9 mouse cellular contexts compared by ENCODE assay signal in genomic region chr1:131207531-131207930, GRCm38 (mm10). TPM values are rescaled to one million over a fixed set of nuclear protein-coding genes. Genes with fewer than 3 reads are reported as not detected.
DNase-seq lines count a peak whose midpoint lies in the region; ATAC-seq lines count a peak whose summit lies in the region.
"Had no signal": no experiment of that assay in that cellular context is flagged by ENCODE, and none has a peak within 500 bp of the region (broad histone marks: within the 10 kb centered on the region; RNA-seq: fewer than 3 reads in every experiment).

No protein-coding gene starts in this region.

- ATAC-seq in CD4-positive, CD25-positive, alpha-beta regulatory T cell, adult 4 months, result no peak
- peak; percentile 59; the same call in 1 of the 2 replicates for ATAC-seq in embryonic facial prominence, embryonic 12.5 days (ENCODE audit: insufficient number of reproducible peaks, insufficient read depth, low FRiP score, low TSS enrichment)
- ATAC-seq in midbrain, embryonic 14.5 days (ENCODE audit: low FRiP score, low TSS enrichment), result peak; percentile 58; the same call in 1 of the 2 replicates

- 4% methylated on average over 5 of the region's 5 CpGs for WGBS in embryonic facial prominence, embryonic 12.5 days
- WGBS in midbrain, embryonic 14.5 days, result 5% methylated on average over 5 of the region's 5 CpGs

- no peaks in the 10 kb centered on the region for H3K9me3 ChIP-seq in embryonic facial prominence, embryonic 12.5 days
- H3K9me3 ChIP-seq in midbrain, embryonic 14.5 days (ENCODE audit: control insufficient read depth, low read length), result no peaks in the 10 kb centered on the region
- H3K9me3 ChIP-seq: liver, embryonic 15.5 days had no signal

- no peaks in the 10 kb centered on the region for H3K4me1 ChIP-seq in embryonic facial prominence, embryonic 12.5 days
- H3K4me1 ChIP-seq in midbrain, embryonic 14.5 days (ENCODE audit: control insufficient read depth, insufficient read depth, low read length), result no peaks in the 10 kb centered on the region
- H3K4me1 ChIP-seq: liver, embryonic 15.5 days had no signal

- H3K9ac ChIP-seq in embryonic facial prominence, embryonic 12.5 days, result no peak overlapping the region
- no peak overlapping the region for H3K9ac ChIP-seq in midbrain, embryonic 14.5 days (replicated peaks; ENCODE audit: low read length)
- H3K9ac ChIP-seq: liver, embryonic 15.5 days had no signal

- no peaks in the 10 kb centered on the region for H3K36me3 ChIP-seq in embryonic facial prominence, embryonic 12.5 days
- no peaks in the 10 kb centered on the region for H3K36me3 ChIP-seq in midbrain, embryonic 14.5 days (ENCODE audit: control insufficient read depth, insufficient read depth, low read length)
- H3K36me3 ChIP-seq: liver, embryonic 15.5 days had no signal

- H3K4me2 ChIP-seq in embryonic facial prominence, embryonic 12.5 days (replicated peaks), result no peak overlapping the region
- H3K4me2 ChIP-seq in midbrain, embryonic 14.5 days (ENCODE audit: low read length), result no peak overlapping the region
- H3K4me2 ChIP-seq: liver, embryonic 15.5 days had no signal

- DNase-seq in CD4-positive, CD25-positive, alpha-beta regulatory T cell, adult 2 months (ENCODE audit: low read depth, low spot score), result peak; percentile 89
- DNase-seq in adrenal gland, adult 2 months, result peak; percentile 74
- peak; percentile 90 for DNase-seq in heart, postnatal 4 days
- DNase-seq in layer of hippocampus, postnatal 14 days (ENCODE audit: low spot score in 2 of 2), result peak; percentile 50 to 60
- DNase-seq in midbrain, embryonic 14.5 days, result peak; percentile 82
- peak; percentile 57 to 87 for DNase-seq in spleen, postnatal 10 days (ENCODE audit: low spot score in 2 of 2)

- no peak overlapping the region for H3K4me3 ChIP-seq in embryonic facial prominence, embryonic 12.5 days
- no peak overlapping the region for H3K4me3 ChIP-seq in midbrain, embryonic 14.5 days (replicated peaks; ENCODE audit: low read depth, low read length)
- H3K4me3 ChIP-seq: liver, embryonic 15.5 days had no signal

- no peak overlapping the region for H3K27ac ChIP-seq in embryonic facial prominence, embryonic 12.5 days
- no peak overlapping the region for H3K27ac ChIP-seq in midbrain, embryonic 14.5 days (replicated peaks; ENCODE audit: low read depth, low read length)
- H3K27ac ChIP-seq: liver, embryonic 15.5 days had no signal

- H3K27me3 ChIP-seq in embryonic facial prominence, embryonic 12.5 days, result no peaks in the 10 kb centered on the region
- H3K27me3 ChIP-seq in midbrain, embryonic 14.5 days (ENCODE audit: control insufficient read depth, insufficient read depth, low read length), result no peaks in the 10 kb centered on the region
- H3K27me3 ChIP-seq: liver, embryonic 15.5 days had no signal

RNA-seq across cellular contexts. Expression of gene Rassf5, which starts 37.5 kb away (rescaled TPM):
- polyA plus RNA-seq in CD4-positive, CD25-positive, alpha-beta regulatory T cell, adult 4 months (2017; shearing (Covaris generic)), result 100 to 1,000 TPM; 330 to 423 TPM
- 10 to 100 TPM in 1 of 2 experiments, 1 to 10 TPM in 1; 8.6 to 13.0 TPM for total RNA-seq in adrenal gland, adult 2 months (2021)
- polyA plus RNA-seq in adrenal gland, adult 2 months (2012; rRNA removed), result 25.7 and 39.3 TPM in 2 replicates
- polyA plus RNA-seq in embryonic facial prominence, embryonic 12.5 days (2016; fragmentation: Nextera tagmentation; extraction: Ambion mirVana), result 1.1 and 2.1 TPM in 2 replicates
- total RNA-seq in heart, postnatal 4 days (2021), result 1 to 10 TPM; 4.4 to 4.5 TPM
- 10 to 100 TPM; 20.4 to 22.8 TPM for total RNA-seq in layer of hippocampus, postnatal 14 days (2021)
- polyA plus RNA-seq in midbrain, embryonic 14.5 days (2014; fragmentation: Nextera tagmentation; extraction: Ambion mirVana), result 2.9 and 3.0 TPM in 2 replicates

RNA-seq across cellular contexts. Expression of gene Eif2d, which starts 54.5 kb away (rescaled TPM):
- polyA plus RNA-seq in CD4-positive, CD25-positive, alpha-beta regulatory T cell, adult 4 months (2017; shearing (Covaris generic)), result 10 to 100 TPM; 52.0 to 75.1 TPM
- total RNA-seq in adrenal gland, adult 2 months (2021), result 10 to 100 TPM; 40.0 to 41.8 TPM
- polyA plus RNA-seq in adrenal gland, adult 2 months (2012; rRNA removed), result 27.5 and 29.7 TPM in 2 replicates
- polyA plus RNA-seq in embryonic facial prominence, embryonic 12.5 days (2016; fragmentation: Nextera tagmentation; extraction: Ambion mirVana), result 66.6 and 67.7 TPM in 2 replicates
- 10 to 100 TPM; 36.7 to 37.1 TPM for total RNA-seq in heart, postnatal 4 days (2021)
- total RNA-seq in layer of hippocampus, postnatal 14 days (2021), result 10 to 100 TPM; 38.8 to 39.2 TPM
- 47.3 and 54.8 TPM in 2 replicates for polyA plus RNA-seq in midbrain, embryonic 14.5 days (2014; fragmentation: Nextera tagmentation; extraction: Ambion mirVana)
